Mouse (Mus musculus) intestine, postnatal 0 days (tissue): Measurements from ENCODE around the gene Myl7. TPM values are rescaled to one million over a fixed set of nuclear protein-coding genes. Genes with fewer than 3 reads are reported as not detected.

Experiments used
- ATAC-seq: fragments of 200-750 bp; cut with Nextera tagmentation; 2 replicates; pipeline ENCODE4 v1.8.0; 2017; ENCODE audit warnings: mild to moderate bottlenecking, moderate TSS enrichment, moderate library complexity
- H3K27ac ChIP-seq: fragments of 300-500 bp; sonication (generic); 2 replicates; pipeline ENCODE4 v1.5.1; 2014; ENCODE audit warnings: mild to moderate bottlenecking, low read depth, low read length, moderate library complexity
- H3K27me3 ChIP-seq: fragments of 300-500 bp; sonication (generic); replicated peaks from 2 replicates; pipeline ENCODE4 v1.6.1; 2014; ENCODE audit warnings: low read length, mixed read lengths; ENCODE audit not compliant: control insufficient read depth, insufficient read depth
- H3K36me3 ChIP-seq: fragments of 300-500 bp; sonication (generic); 2 replicates; pipeline ENCODE4 v1.6.1; 2014; ENCODE audit warnings: mild to moderate bottlenecking, moderate library complexity; ENCODE audit not compliant: control insufficient read depth, insufficient read depth
- H3K4me1 ChIP-seq: fragments of 300-500 bp; sonication (generic); replicated peaks from 2 replicates; pipeline ENCODE4 v1.6.1; 2014; ENCODE audit warnings: antibody characterized with exemption, low read length, mixed read lengths; ENCODE audit not compliant: control insufficient read depth, insufficient read depth
- H3K4me2 ChIP-seq: fragments of 300-500 bp; sonication (generic); replicated peaks from 2 replicates; pipeline ENCODE4 v1.6.1; 2014; ENCODE audit warnings: low read depth, mild to moderate bottlenecking, moderate library complexity
- H3K4me3 ChIP-seq: fragments of 300-500 bp; sonication (generic); 2 replicates; pipeline ENCODE4 v1.5.1; 2014; ENCODE audit warnings: low read depth, low read length
- H3K9ac ChIP-seq: fragments of 300-500 bp; sonication (generic); 2 replicates; pipeline ENCODE4 v1.6.1; 2014; ENCODE audit warnings: mild to moderate bottlenecking, low read depth, low read length
- H3K9me3 ChIP-seq: fragments of 300-500 bp; sonication (generic); 2 replicates; pipeline ENCODE4 v1.6.1; 2016; ENCODE audit warnings: mixed run types; ENCODE audit not compliant: control insufficient read depth
- CTCF ChIP-seq: sonication (generic); IDR thresholded peaks from 2 replicates; pipeline ENCODE4 v1.5.1; 2016; ENCODE audit warnings: low read depth, mild to moderate bottlenecking, control low read depth, antibody characterized with exemption, moderate library complexity
- WGBS: fragments of 180-500 bp; shearing (Covaris S2); extraction: QIAGEN DNeasy Blood & Tissue Kit; methylation state at CpG from one replicate; pipeline ENCODE4 v1.1.7; 2014; 5-methylcytosine and 5-hydroxymethylcytosine counted together
- polyA plus RNA-seq: library from polyadenylated mRNA; unstranded; fragments of >200 nt; fragmentation: Nextera tagmentation; extraction: Ambion mirVana; gene quantifications from 2 replicates; pipeline ENCODE4 v1.2.1, GENCODE M21; 2015

Gene Myl7
- polyA plus RNA-seq, 1 experiment from 2014 or later: 20.9 TPM

GRCm38 (mm10) chr11:5850452-5850851 is 48.1 kb downstream of the Myl7 start:
- no peak for TF ChIP-seq CTCF
- ATAC-seq: no peak
- Histone ChIP-seq H3K9ac (no peak overlapping the region), H3K36me3 (no peaks in the 10 kb centered on the region), H3K27ac (no peak overlapping the region), H3K9me3 (no peaks in the 10 kb centered on the region), H3K27me3 (no peaks in the 10 kb centered on the region), H3K4me2 (no peak overlapping the region), H3K4me1 (no peaks in the 10 kb centered on the region), H3K4me3 (no peak overlapping the region)
- 71% methylated on average over 5 of the region's 5 CpGs for WGBS

DNA sequence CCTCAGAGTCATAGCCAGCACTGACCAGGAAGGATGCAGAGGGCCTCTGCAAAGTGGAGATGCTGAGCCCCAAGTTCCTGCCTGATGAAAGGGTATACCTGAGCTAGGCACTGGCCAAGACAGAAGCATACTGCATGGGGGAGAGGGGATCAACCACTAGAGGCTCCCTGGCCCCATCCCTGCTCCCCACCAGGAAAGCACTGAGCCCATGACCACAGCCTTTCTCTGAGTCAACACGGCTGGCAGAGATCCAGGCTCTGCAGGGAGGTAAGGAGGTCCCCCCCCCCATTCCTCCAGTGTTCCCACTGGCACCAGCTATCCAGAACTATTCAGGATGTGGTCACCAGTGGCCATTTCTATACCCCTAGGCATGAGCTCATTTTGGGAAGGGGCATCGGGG is 49.3 kb downstream of the Myl7 start:
- no peak for ATAC-seq

DNA sequence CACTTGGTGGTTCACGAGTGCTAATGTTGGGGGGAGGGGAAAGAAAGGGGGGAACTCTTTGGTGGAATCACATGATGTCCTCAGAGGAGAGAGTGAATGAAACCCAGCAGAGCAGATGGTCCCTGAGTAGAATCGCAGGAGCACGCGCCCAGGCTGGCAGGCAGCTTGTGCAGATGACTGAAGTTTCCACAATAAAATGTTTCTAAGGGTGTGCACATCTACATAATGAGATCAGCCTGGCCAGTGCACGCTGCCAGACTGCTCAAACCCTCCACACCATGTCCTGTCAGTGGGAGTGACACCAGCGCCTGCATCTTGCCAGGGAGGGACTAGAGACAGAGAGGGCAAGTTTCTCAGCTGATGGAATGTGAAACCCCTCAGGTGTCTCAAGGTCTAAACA is 49.8 kb downstream of the Myl7 start:
- ATAC-seq: no peak
- no peak overlapping the region for H3K4me3 ChIP-seq
- no peaks in the 10 kb centered on the region for H3K36me3 ChIP-seq
- H3K27me3 ChIP-seq: no peaks in the 10 kb centered on the region
- H3K4me1 ChIP-seq: no peaks in the 10 kb centered on the region
- TF ChIP-seq CTCF: no peak
- no peak overlapping the region for H3K4me2 ChIP-seq
- no peak overlapping the region for H3K9ac ChIP-seq
- H3K9me3 ChIP-seq: no peaks in the 10 kb centered on the region
- no peak overlapping the region for H3K27ac ChIP-seq
- 67% methylated on average over 6 of the region's 6 CpGs for WGBS

More for the DNA sequence above, 49.3 kb downstream of the Myl7 start:
- no peaks in the 10 kb centered on the region for H3K4me1 ChIP-seq
- H3K4me3 ChIP-seq: no peak overlapping the region
- no peak overlapping the region for H3K27ac ChIP-seq
- WGBS: 72% methylated on average over 2 of the region's 2 CpGs
- H3K27me3 ChIP-seq: no peaks in the 10 kb centered on the region
- no peaks in the 10 kb centered on the region for H3K9me3 ChIP-seq
- no peak for TF ChIP-seq CTCF
- H3K9ac ChIP-seq: no peak overlapping the region
- H3K4me2 ChIP-seq: no peak overlapping the region
- no peaks in the 10 kb centered on the region for H3K36me3 ChIP-seq

GRCm38 (mm10) chr11:5846639-5847345 is 51.8 kb downstream of the Myl7 start:
- Histone ChIP-seq H3K4me2 (no peak overlapping the region), H3K9ac (no peak overlapping the region), H3K4me3 (no peak overlapping the region), H3K4me1 (no peaks in the 10 kb centered on the region), H3K9me3 (no peaks in the 10 kb centered on the region), H3K27me3 (no peaks in the 10 kb centered on the region), H3K36me3 (no peaks in the 10 kb centered on the region), H3K27ac (no peak overlapping the region)
- ATAC-seq: peak; percentile 77
- WGBS: 44% methylated on average over 7 of the region's 7 CpGs
- no peak for TF ChIP-seq CTCF

Other genes starting within 250 kb of the Myl7 start
- 173 and 190 TPM in 2 replicates for gene Mrps24, start 183.1 kb downstream of the Myl7 start, polyA plus RNA-seq
- 15.4 and 19.0 TPM in 2 replicates for gene Urgcp, start 136.4 kb downstream of the Myl7 start, polyA plus RNA-seq
- 93.0 and 99.7 TPM in 2 replicates for gene Dbnl, start 110.3 kb downstream of the Myl7 start, polyA plus RNA-seq
- 9.9 and 10.1 TPM in 2 replicates for gene Pgam2, start 95.0 kb downstream of the Myl7 start, polyA plus RNA-seq
- 9.0 and 9.2 TPM in 2 replicates for gene Polm, start 60.8 kb downstream of the Myl7 start, polyA plus RNA-seq
- 15.0 and 15.8 TPM in 2 replicates for gene Aebp1, start 36.8 kb downstream of the Myl7 start, polyA plus RNA-seq
- 32.3 and 32.7 TPM in 2 replicates for gene Pold2, start 20.5 kb downstream of the Myl7 start, polyA plus RNA-seq
- 0.44 TPM in 2 replicates for gene Gck, start 51.3 kb upstream of the Myl7 start, polyA plus RNA-seq
- gene Ykt6, start 56.9 kb upstream of the Myl7 start, polyA plus RNA-seq: 50.9 and 53.8 TPM in 2 replicates
- gene Camk2b, start 167.6 kb upstream of the Myl7 start, polyA plus RNA-seq: 11.9 and 12.1 TPM in 2 replicates